Mouse (Mus musculus) heart, embryonic 15.5 days (tissue): ENCODE measurements around the gene Pde6h. TPM values are rescaled to one million over a fixed set of nuclear protein-coding genes. Genes with fewer than 3 reads are reported as not detected.

Source experiments
- ATAC-seq: fragments of 200-750 bp; cut with Nextera tagmentation; replicated peaks from 2 replicates; pipeline ENCODE4 v1.8.0; 2017; ENCODE audit warnings: low read depth, moderate TSS enrichment; ENCODE audit not compliant: insufficient number of reproducible peaks, insufficient read depth, low FRiP score
- H3K27ac ChIP-seq: fragments of 300-500 bp; sonication (generic); 2 replicates; pipeline ENCODE4 v1.5.1; 2015; ENCODE audit warnings: mild to moderate bottlenecking, inconsistent platforms
- H3K27me3 ChIP-seq: fragments of 300-500 bp; sonication (generic); 2 replicates; pipeline ENCODE4 v1.6.1; 2015; ENCODE audit warnings: inconsistent platforms
- H3K36me3 ChIP-seq: fragments of 300-500 bp; sonication (generic); 2 replicates; pipeline ENCODE4 v1.6.1; 2015; ENCODE audit warnings: mild to moderate bottlenecking, inconsistent platforms
- H3K4me1 ChIP-seq: fragments of 300-500 bp; sonication (generic); replicated peaks from 2 replicates; pipeline ENCODE4 v1.6.1; 2015; ENCODE audit warnings: inconsistent platforms
- H3K4me2 ChIP-seq: fragments of 300-500 bp; sonication (generic); 2 replicates; pipeline ENCODE4 v1.6.1; 2015; ENCODE audit warnings: inconsistent platforms, mild to moderate bottlenecking, moderate library complexity
- H3K4me3 ChIP-seq: fragments of 300-500 bp; sonication (generic); 2 replicates; pipeline ENCODE4 v1.5.1; 2015; ENCODE audit warnings: mild to moderate bottlenecking, inconsistent platforms
- H3K9ac ChIP-seq: fragments of 300-500 bp; sonication (generic); 2 replicates; pipeline ENCODE4 v1.6.1; 2015; ENCODE audit warnings: mild to moderate bottlenecking, inconsistent platforms
- H3K9me3 ChIP-seq: fragments of 300-500 bp; sonication (generic); replicated peaks from 2 replicates; pipeline ENCODE4 v1.6.1; 2016; ENCODE audit warnings: inconsistent platforms
- WGBS: fragments of 180-500 bp; shearing (Covaris S2); methylation state at CpG from one replicate; pipeline ENCODE4 v1.1.7; 2015; ENCODE audit warnings: mixed read lengths; 5-methylcytosine and 5-hydroxymethylcytosine counted together
- polyA plus RNA-seq: library from polyadenylated mRNA; unstranded; fragments of >200 nt; fragmentation: Nextera tagmentation; extraction: Ambion mirVana; gene quantifications from 2 replicates; pipeline ENCODE4 v1.2.1, GENCODE M21; 2015

The Pde6h gene
- polyA plus RNA-seq, 1 experiment from 2014 or later = 0.26 TPM

DNA sequence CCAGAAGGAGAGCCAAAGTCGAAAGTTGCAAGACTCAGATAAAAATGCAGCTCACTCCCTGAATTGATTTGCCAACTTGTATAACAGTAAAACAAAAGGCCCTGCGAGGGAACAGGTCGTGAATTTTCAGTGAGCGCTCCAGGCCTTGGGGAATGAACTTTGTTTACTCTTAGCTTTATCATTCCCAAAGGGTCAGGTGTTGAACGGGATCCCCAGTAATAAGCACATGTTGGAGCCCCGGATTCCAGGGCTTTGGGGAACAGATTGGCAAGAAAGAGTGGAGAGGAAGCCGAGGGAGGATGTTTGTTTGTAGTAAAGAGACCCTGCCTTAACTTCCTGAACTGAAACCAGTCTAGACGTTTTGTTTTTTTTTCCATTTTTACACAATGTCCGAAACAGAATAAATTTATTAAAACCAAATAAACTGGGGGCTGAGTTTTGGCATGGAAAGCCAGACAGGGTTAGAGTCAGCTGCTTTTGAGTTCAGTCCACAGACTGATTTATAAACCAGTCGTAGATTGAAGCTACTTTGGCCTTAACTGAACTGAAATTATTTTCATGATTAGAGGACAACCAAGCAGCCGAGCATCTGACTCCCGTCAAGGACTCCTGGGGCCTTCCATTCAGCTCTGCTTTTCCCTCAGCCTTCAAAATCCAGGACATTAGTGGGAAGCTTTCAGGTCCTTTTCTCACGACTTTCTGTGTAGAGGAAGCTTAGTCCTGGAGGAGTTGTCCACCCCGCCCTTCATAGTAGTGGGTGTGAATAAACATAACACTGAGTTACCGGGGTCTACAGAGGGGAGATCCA, 28.9 kb upstream of the Pde6h start:
- 47% methylated on average over 15 of the region's 15 CpGs for WGBS
- no peak for ATAC-seq

DNA sequence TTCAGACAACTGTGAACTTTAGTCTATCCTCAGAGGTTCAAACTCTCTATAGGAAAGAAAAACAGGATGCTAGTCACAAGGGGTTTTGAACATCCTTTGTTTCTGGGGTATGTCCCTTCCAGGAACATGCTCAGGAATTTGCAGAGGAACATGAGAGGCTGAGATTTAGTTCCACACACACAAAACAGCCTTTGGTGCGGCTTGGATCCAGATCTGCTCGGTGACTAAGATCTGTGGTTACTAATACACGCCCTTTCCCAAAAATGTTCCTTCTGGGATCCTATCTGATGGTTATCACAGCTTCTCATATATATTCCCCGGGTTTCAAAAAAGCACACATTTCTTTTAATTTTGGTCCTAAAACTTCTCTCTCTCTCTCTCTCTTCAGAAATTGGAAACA, 25.8 kb upstream of the Pde6h start:
- 0 out of 2 replicates have a peak, but pooled peaks have one; percentile 17 for ATAC-seq
- Histone ChIP-seq H3K27ac (peak overlapping the region; percentile 63), H3K36me3 (no peaks in the 10 kb centered on the region), H3K4me3 (no peak overlapping the region), H3K9me3 (no peaks in the 10 kb centered on the region), H3K4me1 (peaks cover 19% of the 10 kb centered on the region), H3K4me2 (no peak overlapping the region), H3K27me3 (no peaks in the 10 kb centered on the region), H3K9ac (no peak overlapping the region)
- WGBS = 49% methylated on average over 4 of the region's 4 CpGs

More for the DNA sequence above, 28.9 kb upstream of the Pde6h start:
- H3K4me1 ChIP-seq = peaks cover 16% of the 10 kb centered on the region
- no peak overlapping the region for H3K4me2 ChIP-seq
- peak overlapping the region; percentile 78 for H3K27ac ChIP-seq
- H3K27me3 ChIP-seq = no peaks in the 10 kb centered on the region
- no peak overlapping the region for H3K9ac ChIP-seq
- H3K4me3 ChIP-seq = no peak overlapping the region
- no peaks in the 10 kb centered on the region for H3K9me3 ChIP-seq
- no peaks in the 10 kb centered on the region for H3K36me3 ChIP-seq

DNA sequence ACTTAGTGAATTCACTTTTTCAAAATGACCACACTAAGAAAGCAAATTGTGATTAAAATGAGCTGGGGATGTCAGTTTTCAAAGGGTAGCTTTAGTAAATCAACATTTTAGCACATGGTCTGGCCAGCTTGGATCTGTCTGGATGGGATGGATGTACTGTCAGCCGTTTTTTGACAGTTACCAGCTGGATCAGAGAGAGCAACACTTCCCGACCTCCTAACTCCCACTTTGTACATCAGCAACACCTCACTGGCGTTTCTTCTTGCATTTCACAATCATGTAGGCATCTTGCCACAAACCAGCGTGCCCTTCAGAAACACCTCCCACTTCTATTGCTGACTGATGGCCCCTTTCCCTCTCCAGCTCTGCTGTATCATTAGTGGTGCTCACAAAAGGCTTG, 25.4 kb upstream of the Pde6h start:
- peak overlapping the region; percentile 63 for H3K27ac ChIP-seq
- ATAC-seq = peak; percentile 62; the same call in 1 of the 2 replicates
- H3K9ac ChIP-seq = no peak overlapping the region
- no peaks in the 10 kb centered on the region for H3K27me3 ChIP-seq
- H3K4me2 ChIP-seq = no peak overlapping the region
- no peaks in the 10 kb centered on the region for H3K36me3 ChIP-seq
- no peaks in the 10 kb centered on the region for H3K9me3 ChIP-seq
- H3K4me3 ChIP-seq = no peak overlapping the region
- 16% methylated on average over 4 of the region's 4 CpGs for WGBS
- H3K4me1 ChIP-seq = peaks cover 19% of the 10 kb centered on the region

DNA sequence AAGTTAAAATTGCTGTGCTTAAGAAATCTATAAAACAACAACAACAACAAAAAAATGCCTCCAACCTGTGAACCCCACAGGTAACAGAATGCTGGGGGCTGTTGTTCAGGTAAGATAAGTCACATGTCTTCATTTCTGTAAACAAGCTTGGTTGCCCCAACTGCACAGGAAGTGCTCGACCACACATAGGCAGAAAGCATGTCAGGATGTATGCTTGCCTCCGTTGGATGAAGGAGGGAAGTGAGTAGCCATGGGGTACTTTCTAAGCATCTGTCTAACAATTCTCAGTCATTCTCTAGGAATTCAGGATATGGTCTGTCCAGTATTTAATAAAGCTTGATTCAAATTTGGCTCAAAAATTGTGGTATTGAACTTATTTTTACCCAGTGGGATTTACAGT, 24.7 kb upstream of the Pde6h start:
- 67% methylated on average over 2 of the region's 2 CpGs for WGBS
- no peak for ATAC-seq

DNA sequence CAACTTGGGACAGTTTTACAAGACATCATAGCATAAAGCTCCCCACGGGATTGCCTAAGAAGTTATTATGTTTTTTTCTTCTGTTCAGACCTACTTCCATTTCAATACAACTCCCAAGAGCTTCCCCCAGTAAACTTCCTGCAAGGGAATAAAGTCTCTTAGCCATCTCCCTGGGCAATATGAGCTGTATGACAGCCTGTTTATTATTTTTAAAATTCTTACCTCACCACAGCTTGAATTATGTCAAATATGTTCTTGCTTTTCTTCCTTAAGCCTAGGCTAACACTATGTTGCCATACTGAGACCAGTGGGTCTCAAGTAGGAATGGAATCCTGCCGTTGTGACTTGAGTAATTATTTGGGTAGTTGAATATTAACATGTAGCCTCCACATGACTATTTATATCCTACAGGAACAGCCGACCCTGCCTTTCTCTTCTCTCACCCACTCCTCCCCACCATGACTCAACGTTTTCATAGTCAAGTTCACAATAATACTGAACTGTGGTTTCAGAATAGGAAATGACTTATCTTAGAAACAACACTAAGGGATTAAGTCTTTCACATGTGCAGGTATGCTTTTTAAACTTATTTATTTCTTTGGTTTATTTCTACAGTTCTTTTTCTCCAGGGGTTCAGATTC, 23.1 kb upstream of the Pde6h start:
- no peaks in the 10 kb centered on the region for H3K9me3 ChIP-seq
- H3K27me3 ChIP-seq = no peaks in the 10 kb centered on the region
- 46% methylated on average over 4 of the region's 4 CpGs for WGBS
- H3K4me2 ChIP-seq = no peak overlapping the region
- no peak overlapping the region for H3K27ac ChIP-seq
- H3K9ac ChIP-seq = no peak overlapping the region
- peaks cover 16% of the 10 kb centered on the region for H3K4me1 ChIP-seq
- H3K36me3 ChIP-seq = no peaks in the 10 kb centered on the region
- ATAC-seq = no peak
- H3K4me3 ChIP-seq = no peak overlapping the region

More for the DNA sequence above, 24.7 kb upstream of the Pde6h start:
- Histone ChIP-seq H3K4me2 (no peak overlapping the region), H3K9ac (no peak overlapping the region), H3K4me3 (no peak overlapping the region), H3K27me3 (no peaks in the 10 kb centered on the region), H3K27ac (peak overlapping the region; percentile 63), H3K36me3 (no peaks in the 10 kb centered on the region), H3K4me1 (peaks cover 19% of the 10 kb centered on the region), H3K9me3 (no peaks in the 10 kb centered on the region)

DNA sequence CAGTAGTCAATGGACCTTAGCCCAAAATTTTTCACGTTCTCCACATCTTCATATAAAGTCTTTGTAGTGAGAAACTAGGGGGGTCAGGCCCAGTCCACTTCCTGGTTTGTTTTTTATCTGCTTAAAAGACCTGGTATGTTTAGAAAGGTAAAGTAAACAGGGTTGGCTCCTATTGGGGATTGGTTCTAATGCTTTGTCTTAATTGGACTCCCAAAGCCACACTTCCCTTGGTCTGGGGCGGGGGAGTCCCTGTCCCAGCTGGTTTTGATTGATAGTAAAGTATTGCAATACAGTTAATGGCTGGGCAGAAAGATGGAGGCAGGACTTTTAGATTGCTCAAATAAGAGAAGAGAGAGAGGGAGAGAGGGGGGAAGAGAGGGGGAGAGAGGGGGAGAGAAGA, 22.6 kb upstream of the Pde6h start:
- H3K27me3 ChIP-seq = no peaks in the 10 kb centered on the region
- no peak for ATAC-seq
- H3K9me3 ChIP-seq = no peaks in the 10 kb centered on the region
- no peak overlapping the region for H3K9ac ChIP-seq
- no peaks in the 10 kb centered on the region for H3K36me3 ChIP-seq
- no peak overlapping the region for H3K4me3 ChIP-seq
- H3K27ac ChIP-seq = no peak overlapping the region
- WGBS = 72% methylated on average over 2 of the region's 2 CpGs
- H3K4me1 ChIP-seq = peaks cover 16% of the 10 kb centered on the region
- no peak overlapping the region for H3K4me2 ChIP-seq

DNA sequence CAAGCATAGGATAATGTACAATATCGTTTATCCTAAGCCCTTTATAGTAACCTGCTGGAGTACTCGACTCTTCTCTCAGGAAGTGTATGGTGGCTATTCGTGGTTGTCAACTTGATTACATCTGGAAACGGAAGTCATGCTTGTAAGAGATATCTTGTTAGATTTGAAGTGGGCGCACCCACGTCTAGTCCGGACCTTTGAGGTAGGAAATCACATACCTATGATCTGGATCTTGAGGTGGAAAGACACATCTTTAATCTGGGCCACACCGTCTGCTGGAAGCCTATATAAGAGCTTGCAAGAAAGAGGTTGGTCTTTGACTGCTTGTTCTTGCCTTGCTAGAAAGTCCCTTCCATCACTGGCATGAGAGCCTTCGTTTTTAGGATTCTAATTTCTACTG, 21.1 kb upstream of the Pde6h start:
- ATAC-seq = no peak
- H3K9ac ChIP-seq = no peak overlapping the region
- H3K9me3 ChIP-seq = no peaks in the 10 kb centered on the region
- H3K27me3 ChIP-seq = no peaks in the 10 kb centered on the region
- H3K4me3 ChIP-seq = no peak overlapping the region
- peaks cover 16% of the 10 kb centered on the region for H3K4me1 ChIP-seq
- no peak overlapping the region for H3K4me2 ChIP-seq
- H3K27ac ChIP-seq = no peak overlapping the region
- whole genome bisulfite sequencing = 79% methylated on average over 9 of the region's 9 CpGs
- no peaks in the 10 kb centered on the region for H3K36me3 ChIP-seq

DNA sequence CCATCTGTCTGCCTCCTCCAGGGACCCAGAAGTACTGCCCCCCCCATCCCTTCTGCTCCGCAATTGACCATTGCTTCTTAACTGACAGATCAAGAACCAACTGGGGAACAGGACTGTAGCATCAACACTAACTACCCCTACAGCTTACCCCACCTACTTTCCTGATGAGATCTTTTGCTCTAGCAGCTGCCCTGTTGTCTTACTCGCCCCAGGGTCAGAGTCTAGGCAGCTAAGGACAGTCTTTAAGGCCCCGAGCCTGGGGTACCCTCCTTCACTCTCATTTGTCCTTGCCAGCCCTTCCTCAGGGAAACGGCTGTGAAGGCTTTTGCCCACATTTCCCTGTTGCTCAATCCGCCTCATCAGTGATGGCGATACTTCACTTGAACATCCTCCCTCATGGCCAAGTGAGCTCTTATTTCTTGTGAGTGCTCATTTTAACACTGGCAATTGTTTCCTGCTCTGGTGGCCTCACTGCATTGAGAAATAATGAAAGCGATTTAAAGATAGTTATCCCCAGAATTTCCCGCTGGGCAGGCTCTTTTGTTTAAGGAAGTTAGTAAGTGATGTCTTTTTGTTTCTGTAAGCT, 19.7 kb upstream of the Pde6h start:
- Histone ChIP-seq H3K4me3 (no peak overlapping the region), H3K9me3 (no peaks in the 10 kb centered on the region), H3K4me2 (no peak overlapping the region), H3K4me1 (0 out of 2 replicates have a peak, but pooled peaks cover 6% of the 10 kb centered on the region), H3K27ac (no peak overlapping the region), H3K36me3 (no peaks in the 10 kb centered on the region), H3K27me3 (no peaks in the 10 kb centered on the region), H3K9ac (no peak overlapping the region)
- whole genome bisulfite sequencing = 62% methylated on average over 8 of the region's 8 CpGs
- ATAC-seq = no peak

DNA sequence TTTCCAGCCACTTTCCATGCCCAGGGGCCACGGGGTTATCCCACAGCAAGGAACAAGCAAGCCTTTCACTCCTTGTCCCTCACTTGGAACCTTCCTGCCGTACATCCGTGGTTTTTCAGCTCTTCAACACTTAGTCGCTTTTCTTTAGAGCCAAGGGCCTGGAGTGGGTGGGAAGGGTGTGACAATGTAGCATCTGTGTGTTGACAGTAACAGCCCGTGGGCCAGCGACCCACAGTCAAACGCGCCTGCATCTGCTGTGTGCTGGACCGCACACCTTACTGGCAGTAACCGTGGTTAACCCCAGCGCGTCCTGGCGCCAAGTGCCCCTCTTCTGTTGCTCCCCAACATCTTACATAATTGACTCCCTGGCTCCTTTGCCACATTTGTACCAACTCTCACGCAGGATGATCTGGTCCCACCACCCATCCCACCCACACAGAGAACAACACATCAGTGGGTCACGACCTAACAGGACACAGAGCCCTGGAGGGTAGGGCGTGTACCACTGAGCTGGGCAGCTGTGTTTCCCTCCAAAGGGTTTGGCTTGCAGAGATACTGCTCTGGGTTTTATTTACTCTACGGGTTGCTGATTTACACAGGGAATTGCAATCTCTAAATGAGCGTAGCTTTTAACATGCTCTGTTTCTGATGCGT, 17.2 kb upstream of the Pde6h start:
- Histone ChIP-seq H3K4me3 (no peak overlapping the region), H3K27me3 (no peaks in the 10 kb centered on the region), H3K4me2 (no peak overlapping the region), H3K36me3 (no peaks in the 10 kb centered on the region), H3K9me3 (no peaks in the 10 kb centered on the region), H3K9ac (no peak overlapping the region), H3K27ac (no peak overlapping the region), H3K4me1 (peaks cover 15% of the 10 kb centered on the region)
- WGBS = 69% methylated on average over 19 of the region's 19 CpGs
- ATAC-seq = no peak; the same call in 1 of the 2 replicates

DNA sequence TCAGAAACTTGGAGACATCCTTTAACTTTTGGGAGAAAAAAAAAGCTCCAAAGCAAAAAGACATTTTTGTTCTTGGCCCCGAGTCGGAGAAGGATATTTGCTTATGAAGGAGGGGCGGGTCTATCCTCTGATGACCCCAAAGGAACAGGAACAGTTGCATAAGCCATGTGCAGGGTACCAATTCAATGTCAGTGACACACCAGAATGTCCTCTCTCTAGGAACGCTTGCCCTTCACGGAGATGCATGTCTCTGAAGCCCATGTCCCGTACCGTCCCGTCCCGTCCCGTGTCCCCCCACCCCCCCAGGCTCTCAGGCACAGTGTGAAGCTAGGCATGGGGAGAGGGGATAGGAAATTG, 16.7 kb upstream of the Pde6h start:
- Histone ChIP-seq H3K4me3 (no peak overlapping the region), H3K9me3 (no peaks in the 10 kb centered on the region), H3K9ac (no peak overlapping the region), H3K4me1 (peaks cover 15% of the 10 kb centered on the region), H3K27ac (no peak overlapping the region), H3K4me2 (no peak overlapping the region), H3K27me3 (no peaks in the 10 kb centered on the region), H3K36me3 (no peaks in the 10 kb centered on the region)
- ATAC-seq = no peak
- WGBS = 74% methylated on average over 10 of the region's 10 CpGs

DNA sequence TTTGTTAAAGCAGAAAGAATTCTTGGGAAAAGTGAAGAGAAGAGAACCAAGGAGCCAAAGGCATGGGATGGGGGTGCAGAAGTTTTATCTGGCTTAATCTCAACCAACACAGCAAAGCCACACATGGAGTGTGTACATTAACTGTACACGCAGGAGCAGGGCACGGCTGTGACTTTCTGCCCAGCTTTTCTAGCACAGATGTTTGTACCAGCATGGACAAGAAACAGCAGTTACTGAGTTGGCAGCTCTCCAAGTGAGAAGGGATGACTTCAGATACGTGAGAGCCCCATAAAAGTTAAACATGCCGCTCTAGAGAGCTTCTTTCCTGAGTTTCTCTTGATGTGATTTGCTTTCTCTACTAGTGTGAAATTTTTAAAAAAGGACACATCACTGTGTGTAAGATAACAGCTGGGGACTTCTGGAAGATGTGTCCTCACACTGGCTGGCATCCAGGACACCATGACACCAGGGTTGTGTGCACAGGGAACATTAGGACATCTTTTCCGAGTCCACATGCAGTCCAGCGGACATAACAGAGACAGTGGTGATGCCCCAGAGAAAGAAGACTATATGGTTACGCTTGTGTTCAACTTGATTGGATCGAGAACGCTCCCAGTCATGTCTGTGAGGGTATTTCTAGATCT, 13.3 kb upstream of the Pde6h start:
- Histone ChIP-seq H3K4me3 (no peak overlapping the region), H3K4me2 (no peak overlapping the region), H3K4me1 (peaks cover 22% of the 10 kb centered on the region), H3K27ac (peak overlapping the region; percentile 29; the same call in 1 of the 2 replicates), H3K27me3 (no peaks in the 10 kb centered on the region), H3K9me3 (no peaks in the 10 kb centered on the region), H3K36me3 (no peaks in the 10 kb centered on the region), H3K9ac (no peak overlapping the region)
- WGBS = 53% methylated on average over 9 of the region's 9 CpGs
- no peak for ATAC-seq
